Mouse (Mus musculus): Measurements from ENCODE around the gene Tat. TPM values are rescaled to one million over a fixed set of nuclear protein-coding genes. Genes with fewer than 3 reads are reported as not detected.

Tat gene
- total and polyA plus RNA-seq, 2 experiments from 2014 or later = not detected

- 30% methylated on average over 2 of the region's 2 CpGs for WGBS
- DNase-seq (peak; percentile 12), ATAC-seq (no peak)
These were observed 45.9 kb downstream of the Tat start for GRCm38 (mm10) chr8:110036156-110036555.

DNA sequence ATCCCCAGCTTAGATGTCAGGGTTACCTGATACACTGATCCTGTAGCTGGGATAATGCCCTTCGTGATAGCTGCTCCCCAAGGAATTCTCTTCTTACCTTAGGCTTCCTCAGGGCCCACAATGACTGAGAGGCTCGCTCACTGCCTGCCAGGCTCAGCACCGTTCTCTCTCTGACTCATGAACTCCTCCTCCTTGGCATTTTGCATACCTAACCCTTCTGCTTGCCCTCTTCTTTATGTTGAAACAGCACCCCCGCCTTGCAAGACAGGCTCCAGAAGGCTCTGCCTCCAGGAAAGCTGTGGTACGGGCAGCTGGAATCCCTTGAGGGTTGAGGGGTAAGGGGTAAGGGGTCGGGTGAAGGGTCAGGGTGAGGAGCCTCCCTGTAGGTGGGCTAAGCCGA is 49.0 kb downstream of the Tat start:
- H3K4me3 ChIP-seq (ENCODE audit: low read depth, low read length) = no peak overlapping the region
- no peak for ATAC-seq
- no peak overlapping the region for H3K27ac ChIP-seq (ENCODE audit: low read depth, low read length)
- WGBS = 52% methylated on average over 7 of the region's 7 CpGs
- no peaks in the 10 kb centered on the region for H3K9me3 ChIP-seq (ENCODE audit: low read length)
- no peak for DNase-seq
- H3K4me2 ChIP-seq (ENCODE audit: low read depth) = no peak overlapping the region
- H3K9ac ChIP-seq = no peak overlapping the region
- no peaks in the 10 kb centered on the region for H3K4me1 ChIP-seq (ENCODE audit: insufficient read depth)
- TF ChIP-seq CTCF (IDR thresholded peaks at IDR 0.05; ENCODE audit: low read depth) = no peak
- H3K36me3 ChIP-seq (ENCODE audit: insufficient read depth) = no peaks in the 10 kb centered on the region
- no peaks in the 10 kb centered on the region for H3K27me3 ChIP-seq (ENCODE audit: insufficient read depth, low read length)

More at GRCm38 (mm10) chr8:110036156-110036555, 45.9 kb downstream of the Tat start:
- Histone ChIP-seq H3K27me3 (ENCODE audit: insufficient read depth, low read length) (no peaks in the 10 kb centered on the region), H3K36me3 (ENCODE audit: insufficient read depth) (no peaks in the 10 kb centered on the region), H3K4me3 (ENCODE audit: low read depth, low read length) (no peak overlapping the region), H3K9me3 (ENCODE audit: low read length) (no peaks in the 10 kb centered on the region), H3K9ac (no peak overlapping the region), H3K4me1 (ENCODE audit: insufficient read depth) (no peaks in the 10 kb centered on the region), H3K4me2 (ENCODE audit: low read depth) (no peak overlapping the region), H3K27ac (ENCODE audit: low read depth, low read length) (no peak overlapping the region)
- no peak for TF ChIP-seq CTCF (IDR thresholded peaks at IDR 0.05; ENCODE audit: low read depth)

DNA sequence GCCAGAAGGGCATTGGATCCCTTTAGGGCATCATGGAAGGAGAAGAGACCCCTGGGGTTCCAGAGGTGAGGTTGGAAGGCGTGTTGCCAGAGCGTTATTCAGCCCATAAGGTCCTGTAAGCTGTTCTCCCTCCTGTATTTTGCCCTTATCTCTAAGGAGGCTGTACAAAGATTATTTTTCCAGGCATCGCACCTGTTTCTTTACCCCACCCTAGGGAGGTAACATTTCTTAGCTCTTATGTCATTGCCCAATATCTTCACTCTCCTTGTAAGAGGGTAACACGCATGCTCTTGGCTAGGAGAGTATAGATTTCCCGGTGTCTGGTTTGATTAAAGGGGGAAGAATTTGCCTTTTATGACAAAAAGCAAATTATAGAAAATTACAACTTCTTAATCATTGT is 49.4 kb downstream of the Tat start, which contains the start of gene Chst4:
TSS of gene Chst4 (minus strand) at position 82 of the 400 bp plus-strand sequence.
- ATAC-seq (no peak), DNase-seq (no peak)
- H3K9me3 ChIP-seq (ENCODE audit: low read length) = no peaks in the 10 kb centered on the region
- no peak within 1 kb of the TSS for H3K4me2 ChIP-seq (ENCODE audit: low read depth)
- H3K9ac ChIP-seq = no peak within 1 kb of the TSS
- WGBS = 89% methylated on average over 5 of the region's 5 CpGs
- no peak within 1 kb of the TSS for H3K27ac ChIP-seq (ENCODE audit: low read depth, low read length)
- no peak within 1 kb of the TSS for H3K4me3 ChIP-seq (ENCODE audit: low read depth, low read length)
- no peaks in the 10 kb centered on the region for H3K27me3 ChIP-seq (ENCODE audit: insufficient read depth, low read length)
- no peaks in the 10 kb centered on the region for H3K4me1 ChIP-seq (ENCODE audit: insufficient read depth)
- TF ChIP-seq CTCF (IDR thresholded peaks at IDR 0.05; ENCODE audit: low read depth) = no peak
- no peaks in the 10 kb centered on the region for H3K36me3 ChIP-seq (ENCODE audit: insufficient read depth)

GRCm38 (mm10) chr8:110040509-110040908 is 50.3 kb downstream of the Tat start:
- DNase-seq (no peak), ATAC-seq (no peak)
- Histone ChIP-seq H3K9me3 (ENCODE audit: low read length) (no peaks in the 10 kb centered on the region), H3K27ac (ENCODE audit: low read depth, low read length) (no peak overlapping the region), H3K4me1 (ENCODE audit: insufficient read depth) (no peaks in the 10 kb centered on the region), H3K4me2 (ENCODE audit: low read depth) (no peak overlapping the region), H3K36me3 (ENCODE audit: insufficient read depth) (no peaks in the 10 kb centered on the region), H3K4me3 (ENCODE audit: low read depth, low read length) (no peak overlapping the region), H3K27me3 (ENCODE audit: insufficient read depth, low read length) (no peaks in the 10 kb centered on the region), H3K9ac (no peak overlapping the region)
- WGBS = 83% methylated on average over 4 of the region's 4 CpGs
- TF ChIP-seq CTCF (IDR thresholded peaks at IDR 0.05; ENCODE audit: low read depth) = no peak

Other genes with a start within 250 kb of the Tat start
- 96.4 and 101 TPM in 2 replicates for gene Ap1g1, start 211.9 kb upstream of the Tat start, total RNA-seq (2014; rRNA removed)
- 28.1 and 35.8 TPM in 2 replicates for gene Ap1g1, start 211.9 kb upstream of the Tat start, polyA plus RNA-seq (2015; fragmentation: Nextera tagmentation; extraction: Ambion mirVana)
- gene Phlpp2, start 121.9 kb upstream of the Tat start, total RNA-seq (2014; rRNA removed) = 9.8 and 13.6 TPM in 2 replicates
- 1.7 and 2.9 TPM in 2 replicates for gene Phlpp2, start 121.9 kb upstream of the Tat start, polyA plus RNA-seq (2015; fragmentation: Nextera tagmentation; extraction: Ambion mirVana)
- gene Marveld3, start 28.2 kb upstream of the Tat start, total RNA-seq (2014; rRNA removed) = 0.69 and 0.76 TPM in 2 replicates
- 0.64 and 1.4 TPM in 2 replicates for gene Marveld3, start 28.2 kb upstream of the Tat start, polyA plus RNA-seq (2015; fragmentation: Nextera tagmentation; extraction: Ambion mirVana)
- gene Chst4, start 49.3 kb downstream of the Tat start, total RNA-seq (2014; rRNA removed) = not detected in 2 replicates
- gene Chst4, start 49.3 kb downstream of the Tat start, polyA plus RNA-seq (2015; fragmentation: Nextera tagmentation; extraction: Ambion mirVana) = not detected in 2 replicates
- 13.1 and 19.6 TPM in 2 replicates for gene Zfp612, start 89.3 kb downstream of the Tat start, total RNA-seq (2014; rRNA removed)
- gene Zfp612, start 89.3 kb downstream of the Tat start, polyA plus RNA-seq (2015; fragmentation: Nextera tagmentation; extraction: Ambion mirVana) = 8.2 and 13.6 TPM in 2 replicates
- not detected in 2 replicates for gene Gm21964, start 110.8 kb downstream of the Tat start, total RNA-seq (2014; rRNA removed)
- not detected in 2 replicates for gene Gm21964, start 110.8 kb downstream of the Tat start, polyA plus RNA-seq (2015; fragmentation: Nextera tagmentation; extraction: Ambion mirVana)
- gene Gm17720, start 112.3 kb downstream of the Tat start, total RNA-seq (2014; rRNA removed) = not detected in 2 replicates
- not detected in 2 replicates for gene Gm17720, start 112.3 kb downstream of the Tat start, polyA plus RNA-seq (2015; fragmentation: Nextera tagmentation; extraction: Ambion mirVana)
- 133 TPM in 2 replicates for gene Calb2, start 177.8 kb downstream of the Tat start, total RNA-seq (2014; rRNA removed)
- 177 and 286 TPM in 2 replicates for gene Calb2, start 177.8 kb downstream of the Tat start, polyA plus RNA-seq (2015; fragmentation: Nextera tagmentation; extraction: Ambion mirVana)
- 21.9 and 24.9 TPM in 2 replicates for gene Cmtr2, start 225.2 kb downstream of the Tat start, total RNA-seq (2014; rRNA removed)
- 9.1 and 9.3 TPM in 2 replicates for gene Cmtr2, start 225.2 kb downstream of the Tat start, polyA plus RNA-seq (2015; fragmentation: Nextera tagmentation; extraction: Ambion mirVana)